Mouse (Mus musculus): ENCODE results near the gene Mrpl21. TPM values are rescaled to one million over a fixed set of nuclear protein-coding genes. Genes with fewer than 3 reads are reported as not detected.

Mrpl21 gene
- total and polyA plus RNA-seq, 3 experiments = 145 to 159 TPM; not detected in 1

DNA sequence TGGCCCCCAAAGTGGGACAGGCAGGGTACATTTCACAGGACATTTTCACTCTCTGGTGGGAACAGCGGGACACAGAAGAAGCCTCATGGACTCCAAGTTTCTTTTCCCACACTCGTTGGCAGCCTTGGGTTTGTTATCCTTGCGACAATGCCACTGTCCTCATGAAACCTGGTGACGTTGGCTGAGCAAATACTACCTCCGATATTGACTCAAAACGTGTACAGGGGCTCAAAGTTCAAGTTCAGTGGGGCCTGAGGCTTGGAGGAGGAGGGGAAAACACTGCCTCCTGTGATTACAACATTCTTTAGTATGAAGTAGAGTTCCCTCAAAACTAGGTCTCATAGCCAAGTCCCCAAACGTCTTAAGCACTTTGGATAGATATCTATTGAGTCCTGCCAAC, 37.4 kb downstream of the Mrpl21 start:
- Histone ChIP-seq H3K4me3 (ENCODE audit: control insufficient read depth in 1 of 2, insufficient read depth in 1 of 2, low read depth in 2 of 2, low read length in 2 of 2) (no peak overlapping the region), H3K9ac (ENCODE audit: control insufficient read depth, low read depth, low read length, poor library complexity, severe bottlenecking) (no peak overlapping the region), H3K27me3 (ENCODE audit: control insufficient read depth in 1 of 2, insufficient read depth in 2 of 2, low read length in 2 of 2) (no peaks in the 10 kb centered on the region), H3K27ac (ENCODE audit: control insufficient read depth, low read depth, low read length) (no peak overlapping the region), H3K4me1 (ENCODE audit: control insufficient read depth in 1 of 2, insufficient read depth in 2 of 2, low read length in 2 of 2) (peaks cover 13 to 19% of the 10 kb centered on the region in 2 experiments), H3K36me3 (ENCODE audit: control insufficient read depth in 1 of 2, insufficient read depth in 2 of 2, low read length in 2 of 2) (peaks cover 0 to 5% of the 10 kb centered on the region in 2 experiments; a peak in 2 of 4 replicates), H3K9me3 (replicated peaks; ENCODE audit: insufficient read depth, low read length) (no peaks in the 10 kb centered on the region), H3K79me2 (ENCODE audit: control insufficient read depth, insufficient read depth, low read length, poor library complexity) (no peaks in the 10 kb centered on the region; the same call in 1 of the 2 replicates)
- no peak for DNase-seq (ENCODE audit: low read depth, low spot score)
- TF ChIP-seq E2F4 (IDR thresholded peaks at IDR 0.05; ENCODE audit: borderline replicate concordance, low read depth, low read length) (no peak), MEF2A (IDR thresholded peaks at IDR 0.05; ENCODE audit: extremely low read depth, insufficient replicate concordance, low read depth, low read length, poor library complexity, severe bottlenecking) (no peak), CHD2 (IDR thresholded peaks at IDR 0.05; ENCODE audit: low read length) (no peak), ELF1 (IDR thresholded peaks at IDR 0.05; ENCODE audit: low read depth, low read length) (no peak), POLR2AphosphoS2 (IDR thresholded peaks at IDR 0.05; ENCODE audit: low read length) (no peak), CHD1 (IDR thresholded peaks at IDR 0.05; ENCODE audit: low read depth, low read length) (no peak), MYC (IDR thresholded peaks at IDR 0.05; ENCODE audit: low read depth, low read length) (no peak), ZC3H11A (IDR thresholded peaks at IDR 0.05; ENCODE audit: low read depth, low read length) (no peak), EP300 (IDR thresholded peaks at IDR 0.05; ENCODE audit: low read depth in 1 of 2, low read length in 2 of 2) (no peak)

DNA sequence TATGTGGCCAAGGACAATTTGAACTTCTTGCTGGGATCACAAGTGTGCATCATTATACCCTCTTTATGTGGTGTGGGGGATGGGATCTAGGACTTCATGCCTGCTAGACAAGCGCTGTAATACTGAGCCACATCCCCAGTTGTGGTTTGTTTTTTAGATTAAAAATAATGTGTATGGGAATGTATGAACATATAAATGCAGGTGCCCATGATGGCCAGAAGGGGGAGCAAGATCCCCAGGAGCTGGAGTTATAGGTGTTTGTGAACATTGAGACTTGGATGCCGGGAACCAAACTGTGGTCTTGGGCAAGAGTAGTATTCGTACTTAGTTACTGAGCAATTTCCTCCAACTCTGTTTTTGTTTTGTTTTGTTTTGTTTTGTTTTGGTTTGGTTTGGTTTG, 38.1 kb downstream of the Mrpl21 start:
- H3K27me3 ChIP-seq (ENCODE audit: control insufficient read depth in 1 of 2, insufficient read depth in 2 of 2, low read length in 2 of 2) = no peaks in the 10 kb centered on the region
- peak overlapping the region; percentile 89; the same call in 1 of the 2 replicates for H3K27ac ChIP-seq (ENCODE audit: control insufficient read depth, low read depth, low read length)
- no peaks in the 10 kb centered on the region for H3K9me3 ChIP-seq (replicated peaks; ENCODE audit: insufficient read depth, low read length)
- no peaks in the 10 kb centered on the region; the same call in 1 of the 2 replicates for H3K79me2 ChIP-seq (ENCODE audit: control insufficient read depth, insufficient read depth, low read length, poor library complexity)
- H3K4me1 ChIP-seq (ENCODE audit: control insufficient read depth in 1 of 2, insufficient read depth in 2 of 2, low read length in 2 of 2) = peaks cover 13 to 21% of the 10 kb centered on the region in 2 experiments
- peak overlapping the region; percentile 75 for H3K9ac ChIP-seq (ENCODE audit: control insufficient read depth, low read depth, low read length, poor library complexity, severe bottlenecking)
- DNase-seq (ENCODE audit: low read depth, low spot score) = peak; percentile 93
- H3K4me3 ChIP-seq (ENCODE audit: control insufficient read depth in 1 of 2, insufficient read depth in 1 of 2, low read depth in 2 of 2, low read length in 2 of 2) = peak overlapping the region; percentile 51 to 68
- peaks cover 0 to 5% of the 10 kb centered on the region in 2 experiments; a peak in 2 of 4 replicates for H3K36me3 ChIP-seq (ENCODE audit: control insufficient read depth in 1 of 2, insufficient read depth in 2 of 2, low read length in 2 of 2)
- TF ChIP-seq USF2 (IDR thresholded peaks at IDR 0.05; ENCODE audit: borderline replicate concordance in 1 of 2, insufficient read depth in 1 of 2, low read depth in 1 of 2, low read length in 2 of 2) (no peak), TCF12 (IDR thresholded peaks at IDR 0.05; ENCODE audit: low read depth, low read length) (peak; percentile 39), POLR2A (IDR thresholded peaks at IDR 0.05; ENCODE audit: control insufficient read depth in 1 of 2, insufficient read depth in 1 of 2, low read depth in 1 of 2, low read length in 2 of 2, poor library complexity in 1 of 2) (no peak), MYC (IDR thresholded peaks at IDR 0.05; ENCODE audit: low read depth, low read length) (peak; percentile 60; the same call in 1 of the 2 replicates), CHD1 (IDR thresholded peaks at IDR 0.05; ENCODE audit: low read depth, low read length) (no peak), CTCF (IDR thresholded peaks at IDR 0.05 in 2 of 3, conservative IDR thresholded peaks at IDR 0.05 in 1 of 3; ENCODE audit: control insufficient read depth in 1 of 3, insufficient read depth in 1 of 3, low read depth in 2 of 3, low read length in 3 of 3, poor library complexity in 1 of 3, severe bottlenecking in 1 of 3) (peak; percentile 76 to 94 (median 87)), ZMIZ1 (IDR thresholded peaks at IDR 0.05; ENCODE audit: low read depth, low read length) (no peak), TBP (IDR thresholded peaks at IDR 0.05; ENCODE audit: low read depth, low read length) (peak; percentile 58), MAFK (IDR thresholded peaks at IDR 0.05; ENCODE audit: borderline replicate concordance, low read depth, low read length) (no peak), UBTF (IDR thresholded peaks at IDR 0.05; ENCODE audit: borderline replicate concordance, insufficient read depth, low read depth, low read length) (no peak), ZNF384 (IDR thresholded peaks at IDR 0.05; ENCODE audit: low read depth, low read length) (no peak), NELFE (IDR thresholded peaks at IDR 0.05; ENCODE audit: low read depth, low read length) (no peak), MYB (IDR thresholded peaks at IDR 0.05; ENCODE audit: low read depth, low read length) (no peak), KAT2A (conservative IDR thresholded peaks at IDR 0.05; ENCODE audit: low read depth, low read length) (no peak), CHD2 (IDR thresholded peaks at IDR 0.05; ENCODE audit: low read length) (peak; percentile 36; the same call in 1 of the 2 replicates), JUND (IDR thresholded peaks at IDR 0.05; ENCODE audit: low read depth, low read length) (no peak), POLR2AphosphoS2 (IDR thresholded peaks at IDR 0.05; ENCODE audit: low read length) (no peak), ZC3H11A (IDR thresholded peaks at IDR 0.05; ENCODE audit: low read depth, low read length) (peak; percentile 88), ZKSCAN1 (IDR thresholded peaks at IDR 0.05; ENCODE audit: low read depth, low read length) (no peak), MXI1 (IDR thresholded peaks at IDR 0.05; ENCODE audit: low read depth, low read length) (peak; percentile 72), HCFC1 (IDR thresholded peaks at IDR 0.05; ENCODE audit: low read depth, low read length) (0 out of 2 replicates have a peak, but pooled peaks have one; percentile 29), BHLHE40 (IDR thresholded peaks at IDR 0.05; ENCODE audit: borderline replicate concordance, low read depth, low read length) (peak; percentile 71; the same call in 1 of the 2 replicates), E2F4 (IDR thresholded peaks at IDR 0.05; ENCODE audit: borderline replicate concordance, low read depth, low read length) (no peak), GABPA (IDR thresholded peaks at IDR 0.05; ENCODE audit: low read depth, low read length) (no peak), SMC3 (IDR thresholded peaks at IDR 0.05; ENCODE audit: low read depth, low read length) (peak; percentile 87), RAD21 (IDR thresholded peaks at IDR 0.05; ENCODE audit: low read depth, low read length) (peak; percentile 92), SIN3A (IDR thresholded peaks at IDR 0.05; ENCODE audit: low read length) (peak; percentile 86), MEF2A (IDR thresholded peaks at IDR 0.05; ENCODE audit: extremely low read depth, insufficient replicate concordance, low read depth, low read length, poor library complexity, severe bottlenecking) (no peak)
